Mouse (Mus musculus): Measurements from ENCODE around the gene Med12. TPM values are rescaled to one million over a fixed set of nuclear protein-coding genes. Genes with fewer than 3 reads are reported as not detected.

Med12 gene
- 26.7 and 27.0 TPM in 2 replicates for total RNA-seq (2012; rRNA removed)

DNA sequence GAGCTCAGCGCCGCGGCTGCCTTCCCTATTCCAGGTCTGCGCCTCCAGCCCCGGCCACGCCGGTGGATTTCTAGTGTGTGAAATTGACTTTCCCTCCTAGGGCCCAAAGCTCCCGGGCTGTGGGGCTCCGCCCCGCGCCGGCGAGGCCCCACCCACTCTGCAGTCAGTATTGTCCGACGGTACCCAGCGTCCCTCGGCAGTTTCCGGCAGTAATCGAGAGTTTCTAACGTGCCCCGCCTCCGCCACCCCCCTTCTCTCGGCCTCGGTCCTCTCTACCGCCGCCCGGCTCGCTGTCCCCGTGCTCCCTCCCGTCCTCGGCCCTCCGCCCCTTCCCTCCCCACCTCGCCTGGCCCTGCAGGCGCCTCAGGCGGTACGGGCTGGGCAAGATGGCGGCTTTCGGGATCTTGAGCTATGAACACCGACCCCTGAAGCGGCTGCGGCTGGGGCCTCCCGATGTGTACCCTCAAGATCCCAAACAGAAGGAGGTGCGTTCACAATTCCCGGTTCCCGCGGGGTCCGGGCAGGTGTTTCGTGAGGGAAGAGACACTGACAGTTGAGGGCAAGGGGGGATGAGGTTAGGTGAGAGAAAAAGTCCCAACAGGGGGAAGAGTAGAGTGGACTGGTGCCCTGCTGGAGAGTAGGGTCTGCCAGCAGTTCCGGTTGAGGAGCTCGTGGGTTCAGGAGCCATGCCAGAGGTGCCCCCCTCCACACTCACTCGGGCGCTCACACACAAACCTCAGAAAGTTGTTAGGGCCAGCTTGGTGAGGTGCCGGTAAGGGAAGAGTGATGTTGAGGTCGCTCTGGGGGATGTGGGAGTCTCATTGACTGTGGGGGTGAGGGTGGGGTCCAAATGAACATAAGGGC, at the start of gene Med12:
TSS of gene Med12 (plus strand) at position 156 of the 864 bp plus-strand sequence.
- Histone ChIP-seq H3K9ac (ENCODE audit: insufficient read depth, low read depth, low read length, poor library complexity, severe bottlenecking) (peak within 1 kb of the TSS; percentile 88), H3K9me3 (ENCODE audit: control insufficient read depth, insufficient read depth, low read depth, low read length) (no peaks in the 10 kb centered on the region), H3K27ac (ENCODE audit: insufficient read depth, low read depth, low read length, poor library complexity, severe bottlenecking) (peak within 1 kb of the TSS; percentile 90), H3K36me3 (ENCODE audit: control insufficient read depth, insufficient read depth, low read length, poor library complexity, severe bottlenecking) (peaks cover 5% of the 10 kb centered on the region), H3K4me1 (ENCODE audit: control insufficient read depth in 2 of 2, insufficient read depth in 2 of 2, low read length in 2 of 2, poor library complexity in 1 of 2) (0 out of 4 replicates have a peak, but pooled peaks cover 0 to 2% of the 10 kb centered on the region in 2 experiments), H3K4me3 (ENCODE audit: insufficient read depth in 1 of 2, low read depth in 1 of 2, low read length in 2 of 2, poor library complexity in 1 of 2, severe bottlenecking in 1 of 2) (peak within 1 kb of the TSS; percentile 83 to 88)
- in situ Hi-C loops (cut with MboI; ENCODE audit: low sequenced_read_pairs in 2 of 2, unreplicated experiment in 2 of 2) = no loop called here
- TF ChIP-seq HCFC1 (IDR thresholded peaks at IDR 0.05; ENCODE audit: borderline replicate concordance, insufficient read depth, low read length) = no peak
- TF ChIP-seq ZNF384 (IDR thresholded peaks at IDR 0.05; ENCODE audit: low read depth, low read length) = no peak
- TF ChIP-seq ZC3H11A (IDR thresholded peaks at IDR 0.05; ENCODE audit: borderline replicate concordance, low read depth, low read length) = no peak
- no peak for TF ChIP-seq CHD2 (IDR thresholded peaks at IDR 0.05; ENCODE audit: low read depth, low read length)
- TF ChIP-seq MAFK (IDR thresholded peaks at IDR 0.05; ENCODE audit: insufficient read depth, low read depth, low read length) = no peak
- no peak for DNase-seq (ENCODE audit: low read depth, low spot score)

DNA sequence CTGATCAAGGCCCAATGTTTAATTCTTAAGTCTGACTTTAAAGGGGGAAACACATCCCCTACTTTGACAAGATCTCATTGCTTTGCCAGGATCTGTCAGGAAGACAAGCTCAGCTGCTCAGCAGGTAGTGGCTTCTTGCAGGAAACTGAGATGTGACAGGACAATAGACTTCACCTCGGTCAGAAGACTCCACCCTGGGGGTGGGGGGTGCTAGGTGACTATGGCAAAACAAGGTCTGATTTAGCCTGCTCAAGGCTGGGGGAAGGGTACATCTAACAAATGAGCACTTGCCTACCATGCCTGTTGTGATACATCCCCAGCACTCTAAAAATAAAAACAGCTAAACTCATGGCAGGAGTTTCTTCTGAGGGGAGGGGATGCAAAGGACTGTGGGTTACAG, 28.8 kb upstream of the Med12 start:
- Histone ChIP-seq H3K4me3 (ENCODE audit: insufficient read depth in 1 of 2, low read depth in 1 of 2, low read length in 2 of 2, poor library complexity in 1 of 2, severe bottlenecking in 1 of 2) (no peak overlapping the region), H3K27ac (ENCODE audit: insufficient read depth, low read depth, low read length, poor library complexity, severe bottlenecking) (peak overlapping the region; percentile 40; the same call in 1 of the 2 replicates), H3K9me3 (ENCODE audit: control insufficient read depth, insufficient read depth, low read depth, low read length) (no peaks in the 10 kb centered on the region), H3K36me3 (ENCODE audit: control insufficient read depth, insufficient read depth, low read length, poor library complexity, severe bottlenecking) (no peaks in the 10 kb centered on the region), H3K4me1 (ENCODE audit: control insufficient read depth in 2 of 2, insufficient read depth in 2 of 2, low read length in 2 of 2, poor library complexity in 1 of 2) (peaks cover 1 to 2% of the 10 kb centered on the region in 2 experiments; a peak in 1 of 4 replicates), H3K9ac (ENCODE audit: insufficient read depth, low read depth, low read length, poor library complexity, severe bottlenecking) (no peak overlapping the region)
- in situ Hi-C loops (cut with MboI; ENCODE audit: low sequenced_read_pairs in 2 of 2, unreplicated experiment in 2 of 2) = no loop called here
- TF ChIP-seq MAFK (IDR thresholded peaks at IDR 0.05; ENCODE audit: insufficient read depth, low read depth, low read length) (no peak), ZNF384 (IDR thresholded peaks at IDR 0.05; ENCODE audit: low read depth, low read length) (no peak)
- no peak for DNase-seq (ENCODE audit: low read depth, low spot score)

DNA sequence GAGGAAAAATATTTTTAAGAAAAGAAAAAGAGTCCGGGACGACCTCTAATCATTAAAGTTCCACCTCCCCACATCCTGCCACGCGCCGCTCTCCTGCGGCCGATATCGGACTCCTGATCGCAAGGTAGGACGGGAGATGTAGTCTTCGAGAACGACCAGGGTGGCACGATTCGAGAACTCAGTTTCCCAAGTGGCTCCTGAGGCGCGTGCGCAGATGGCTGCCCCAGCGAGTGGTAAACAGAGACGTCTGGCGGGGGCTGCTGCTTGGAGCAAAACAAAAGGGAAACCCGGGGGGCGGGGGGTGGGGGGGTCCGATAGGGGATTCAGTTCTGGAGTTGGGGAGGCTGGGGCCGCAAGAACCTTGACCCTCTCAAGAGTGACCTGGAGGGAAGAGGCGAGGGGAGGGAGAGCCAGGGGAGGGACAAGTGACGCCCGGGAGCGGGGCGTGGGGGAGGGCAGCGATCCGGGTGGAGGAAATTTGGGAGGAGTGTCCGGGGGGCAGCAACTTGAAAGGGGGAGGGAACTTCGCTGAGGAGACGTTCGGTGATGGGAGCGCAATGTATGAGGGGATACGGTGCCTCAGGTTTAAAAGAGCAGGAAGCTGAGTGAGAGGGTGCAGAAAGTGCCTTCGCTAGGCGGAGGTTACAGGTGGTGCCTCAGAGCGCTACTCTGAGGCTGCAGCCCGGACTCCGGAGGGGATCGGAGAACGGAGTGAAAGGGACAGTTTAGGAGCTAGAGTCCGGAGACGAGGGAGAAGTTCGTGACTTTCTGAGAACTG, 19.7 kb upstream of the Med12 start, which contains the start of gene Foxo4:
TSS of gene Foxo4 (plus strand) at position 577 of the 778 bp plus-strand sequence.
- Histone ChIP-seq H3K4me1 (ENCODE audit: control insufficient read depth in 2 of 2, insufficient read depth in 2 of 2, low read length in 2 of 2, poor library complexity in 1 of 2) (peaks cover 1 to 4% of the 10 kb centered on the region in 2 experiments; a peak in 1 of 4 replicates), H3K4me3 (ENCODE audit: insufficient read depth in 1 of 2, low read depth in 1 of 2, low read length in 2 of 2, poor library complexity in 1 of 2, severe bottlenecking in 1 of 2) (peak within 1 kb of the TSS; percentile 72 to 78), H3K27ac (ENCODE audit: insufficient read depth, low read depth, low read length, poor library complexity, severe bottlenecking) (peak within 1 kb of the TSS; percentile 41; the same call in 1 of the 2 replicates), H3K36me3 (ENCODE audit: control insufficient read depth, insufficient read depth, low read length, poor library complexity, severe bottlenecking) (0 out of 2 replicates have a peak, but pooled peaks cover 2% of the 10 kb centered on the region), H3K9ac (ENCODE audit: insufficient read depth, low read depth, low read length, poor library complexity, severe bottlenecking) (peak within 1 kb of the TSS; percentile 76), H3K9me3 (ENCODE audit: control insufficient read depth, insufficient read depth, low read depth, low read length) (no peaks in the 10 kb centered on the region)
- TF ChIP-seq ZNF384 (IDR thresholded peaks at IDR 0.05; ENCODE audit: low read depth, low read length) = no peak
- peak; percentile 90 for TF ChIP-seq HCFC1 (IDR thresholded peaks at IDR 0.05; ENCODE audit: borderline replicate concordance, insufficient read depth, low read length)
- peak; percentile 74 for DNase-seq (ENCODE audit: low read depth, low spot score)
- in situ Hi-C loops (cut with MboI; ENCODE audit: low sequenced_read_pairs in 2 of 2, unreplicated experiment in 2 of 2) = no loop called here

DNA sequence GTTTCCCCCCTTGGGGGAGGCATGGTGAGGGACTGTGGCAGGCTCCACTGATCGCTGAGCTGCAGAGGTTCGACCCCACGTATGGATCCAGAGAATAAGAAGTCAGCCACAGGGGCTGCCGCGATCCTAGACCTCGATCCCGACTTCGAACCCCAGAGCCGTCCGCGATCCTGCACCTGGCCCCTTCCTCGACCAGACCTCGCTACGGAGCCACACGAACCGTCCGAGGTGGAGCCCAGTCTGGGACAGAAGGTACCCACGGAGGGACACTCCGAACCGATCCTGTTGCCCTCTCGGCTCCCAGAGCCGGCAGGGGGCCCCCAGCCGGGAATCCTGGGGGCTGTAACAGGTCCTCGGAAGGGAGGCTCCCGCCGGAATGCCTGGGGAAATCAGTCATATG, 19.1 kb upstream of the Med12 start:
- peaks cover 1 to 4% of the 10 kb centered on the region in 2 experiments; a peak in 1 of 4 replicates for H3K4me1 ChIP-seq (ENCODE audit: control insufficient read depth in 2 of 2, insufficient read depth in 2 of 2, low read length in 2 of 2, poor library complexity in 1 of 2)
- TF ChIP-seq ZC3H11A (IDR thresholded peaks at IDR 0.05; ENCODE audit: borderline replicate concordance, low read depth, low read length) (no peak), CHD2 (IDR thresholded peaks at IDR 0.05; ENCODE audit: low read depth, low read length) (no peak), MAFK (IDR thresholded peaks at IDR 0.05; ENCODE audit: insufficient read depth, low read depth, low read length) (no peak), HCFC1 (IDR thresholded peaks at IDR 0.05; ENCODE audit: borderline replicate concordance, insufficient read depth, low read length) (no peak), ZNF384 (IDR thresholded peaks at IDR 0.05; ENCODE audit: low read depth, low read length) (no peak)
- peak overlapping the region; percentile 76 for H3K9ac ChIP-seq (ENCODE audit: insufficient read depth, low read depth, low read length, poor library complexity, severe bottlenecking)
- no peaks in the 10 kb centered on the region for H3K9me3 ChIP-seq (ENCODE audit: control insufficient read depth, insufficient read depth, low read depth, low read length)
- 0 out of 2 replicates have a peak, but pooled peaks cover 2% of the 10 kb centered on the region for H3K36me3 ChIP-seq (ENCODE audit: control insufficient read depth, insufficient read depth, low read length, poor library complexity, severe bottlenecking)
- DNase-seq (ENCODE audit: low read depth, low spot score) = no peak
- peak overlapping the region; percentile 61 to 78 for H3K4me3 ChIP-seq (ENCODE audit: insufficient read depth in 1 of 2, low read depth in 1 of 2, low read length in 2 of 2, poor library complexity in 1 of 2, severe bottlenecking in 1 of 2)
- in situ Hi-C loops (cut with MboI; ENCODE audit: low sequenced_read_pairs in 2 of 2, unreplicated experiment in 2 of 2) = no loop called here
- H3K27ac ChIP-seq (ENCODE audit: insufficient read depth, low read depth, low read length, poor library complexity, severe bottlenecking) = peak overlapping the region; percentile 41; the same call in 1 of the 2 replicates
